Mouse (Mus musculus) small intestine, adult 2 months (tissue): ENCODE measurements around the gene Nmnat2. TPM values are rescaled to one million over a fixed set of nuclear protein-coding genes. Genes with fewer than 3 reads are reported as not detected.

Experiments used
- H3K27ac ChIP-seq: fragments of 200-500 bp; 2 replicates; pipeline ENCODE4 v1.5.1; 2012; ENCODE audit warnings: low read depth, low read length, control low read depth, inconsistent platforms; ENCODE audit not compliant: insufficient read depth
- H3K27me3 ChIP-seq: fragments of 200-500 bp; 2 replicates; pipeline ENCODE4 v1.6.1; 2012; ENCODE audit warnings: mild to moderate bottlenecking, moderate library complexity, low read length, inconsistent platforms; ENCODE audit not compliant: control insufficient read depth, insufficient read depth
- H3K36me3 ChIP-seq: fragments of 200-500 bp; 2 replicates; pipeline ENCODE4 v1.6.1; 2012; ENCODE audit warnings: mild to moderate bottlenecking, low read length, control low read depth, inconsistent platforms; ENCODE audit not compliant: control insufficient read depth, insufficient read depth
- H3K4me1 ChIP-seq: fragments of 200-500 bp; 2 replicates; pipeline ENCODE4 v1.6.1; 2012; ENCODE audit warnings: low read length, inconsistent platforms, mixed read lengths; ENCODE audit not compliant: control insufficient read depth, insufficient read depth, insufficient read length
- H3K4me3 ChIP-seq: fragments of 200-500 bp; 2 replicates; pipeline ENCODE4 v1.5.1; 2012; ENCODE audit warnings: low read depth, mild to moderate bottlenecking, control low read depth, inconsistent platforms, low read length, moderate library complexity
- CTCF ChIP-seq: fragments of 200-500 bp; IDR thresholded peaks from 2 replicates; pipeline ENCODE4 v1.5.1; 2012; ENCODE audit warnings: low read depth, mild to moderate bottlenecking, control low read depth, inconsistent platforms, low read length, moderate library complexity, mixed read lengths; ENCODE audit not compliant: insufficient replicate concordance, insufficient read length; ENCODE audit errors: extremely low read depth
- POLR2A ChIP-seq: fragments of 200-500 bp; IDR thresholded peaks from 2 replicates; pipeline ENCODE4 v1.6.1; 2012; ENCODE audit warnings: low read depth, mild to moderate bottlenecking, control low read depth, inconsistent platforms, low read length, moderate library complexity
- WGBS: fragments of 180-500 bp; shearing (Covaris S2); methylation state at CpG from one replicate; pipeline ENCODE4 v1.1.7; 2018; 5-methylcytosine and 5-hydroxymethylcytosine counted together
- polyA plus RNA-seq: library from polyadenylated mRNA; depleted of rRNA; stranded (reverse); fragments of >200 nt; gene quantifications from 2 replicates; pipeline ENCODE4 v1.2.3, GENCODE M21; 2012

The Nmnat2 gene
- polyA plus RNA-seq, 1 experiment, result 0.35 TPM

DNA sequence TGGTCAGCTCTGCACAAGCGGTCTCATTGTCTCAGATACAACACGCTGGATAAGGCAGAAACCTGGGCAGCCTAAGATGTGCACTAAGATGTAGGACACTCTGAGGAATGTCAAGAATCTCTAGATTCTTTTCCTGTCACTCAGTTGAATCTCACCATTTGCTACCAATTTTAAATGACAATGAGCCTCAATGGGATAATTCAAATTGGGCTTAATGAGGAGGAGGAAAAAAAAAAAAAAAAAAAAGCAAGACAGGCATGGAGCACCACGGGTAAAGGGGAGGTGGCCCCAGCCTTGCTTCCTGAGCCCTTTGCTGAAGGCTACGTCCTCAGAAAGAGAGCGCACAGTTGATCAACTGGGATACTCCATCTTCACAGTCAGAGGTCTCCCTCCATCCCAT, 138.4 kb downstream of the Nmnat2 start:
- Histone ChIP-seq H3K27ac (no peak overlapping the region), H3K36me3 (no peaks in the 10 kb centered on the region), H3K4me3 (no peak overlapping the region), H3K4me1 (no peaks in the 10 kb centered on the region), H3K27me3 (no peaks in the 10 kb centered on the region)
- no peak for TF ChIP-seq POLR2A
- TF ChIP-seq CTCF, result no peak
- WGBS, result 84% methylated on average over 5 of the region's 5 CpGs

DNA sequence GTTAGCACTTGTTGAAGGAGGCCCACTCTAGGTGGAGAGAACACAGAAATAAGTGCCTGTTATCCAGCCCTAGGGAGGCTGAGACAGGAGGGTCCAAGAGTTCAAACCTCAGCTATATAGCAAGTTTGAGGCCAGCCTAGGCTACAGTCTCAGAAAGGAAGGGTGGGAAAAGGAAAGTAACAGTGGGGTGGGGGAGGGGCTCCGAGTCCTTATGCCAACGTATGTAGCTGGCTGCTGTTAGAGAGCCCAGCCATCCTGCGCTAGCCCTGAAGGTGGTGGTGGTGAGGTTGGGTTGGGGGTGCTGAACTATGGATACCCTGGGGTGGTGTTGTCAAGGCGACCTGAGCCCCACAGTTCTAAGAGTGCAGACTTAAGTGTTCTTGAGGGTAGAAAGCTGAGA, 138.8 kb downstream of the Nmnat2 start:
- no peak overlapping the region for H3K27ac ChIP-seq

DNA sequence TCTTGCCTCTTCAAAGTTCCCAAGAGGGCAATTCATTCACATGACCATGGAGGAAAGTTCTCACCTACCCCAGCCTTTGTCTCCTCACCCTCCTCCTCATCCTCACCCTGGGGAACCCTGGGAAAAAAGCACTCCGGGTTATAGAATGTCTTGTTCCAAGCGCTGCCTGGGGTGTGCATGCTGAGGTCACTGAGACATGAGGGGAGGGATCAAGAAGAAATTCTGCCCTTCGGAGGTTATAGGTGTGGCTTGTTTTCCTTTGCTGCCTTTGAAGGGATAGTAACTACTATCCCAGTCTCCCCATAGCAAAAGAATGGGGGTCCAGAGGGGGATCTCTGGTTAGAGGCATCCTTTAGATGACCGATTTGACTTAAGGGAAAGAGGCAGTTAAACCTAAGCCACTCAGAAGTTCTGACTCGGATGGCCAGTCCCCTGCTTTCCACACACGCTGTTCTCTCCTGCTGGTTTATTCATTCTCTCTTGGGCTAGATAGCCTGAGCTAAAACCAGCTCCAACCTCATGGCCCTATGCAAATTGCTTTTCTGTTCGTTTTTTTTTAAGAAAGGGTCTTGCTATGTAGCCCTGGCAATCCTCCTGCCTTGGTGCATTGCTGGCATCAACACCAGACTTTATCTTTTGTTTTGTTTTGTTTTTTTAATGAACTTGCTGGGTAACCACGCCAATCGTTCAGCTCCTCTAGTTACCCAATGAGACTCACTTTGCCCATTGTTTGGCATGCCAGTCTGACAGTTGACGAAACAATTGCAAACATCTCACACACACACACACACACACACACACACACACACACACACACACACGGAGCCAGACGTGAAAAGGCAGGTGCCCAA, 139.7 kb downstream of the Nmnat2 start:
- Histone ChIP-seq H3K36me3 (no peaks in the 10 kb centered on the region), H3K27me3 (no peaks in the 10 kb centered on the region), H3K27ac (no peak overlapping the region), H3K4me3 (no peak overlapping the region), H3K4me1 (no peaks in the 10 kb centered on the region)
- TF ChIP-seq POLR2A, result no peak
- no peak for TF ChIP-seq CTCF
- WGBS, result 49% methylated on average over 12 of the region's 12 CpGs

More for the DNA sequence above, 138.8 kb downstream of the Nmnat2 start:
- Histone ChIP-seq H3K36me3 (no peaks in the 10 kb centered on the region), H3K27me3 (no peaks in the 10 kb centered on the region), H3K4me3 (no peak overlapping the region), H3K4me1 (no peaks in the 10 kb centered on the region)
- 84% methylated on average over 4 of the region's 4 CpGs for WGBS
- TF ChIP-seq POLR2A, result no peak
- TF ChIP-seq CTCF, result no peak

DNA sequence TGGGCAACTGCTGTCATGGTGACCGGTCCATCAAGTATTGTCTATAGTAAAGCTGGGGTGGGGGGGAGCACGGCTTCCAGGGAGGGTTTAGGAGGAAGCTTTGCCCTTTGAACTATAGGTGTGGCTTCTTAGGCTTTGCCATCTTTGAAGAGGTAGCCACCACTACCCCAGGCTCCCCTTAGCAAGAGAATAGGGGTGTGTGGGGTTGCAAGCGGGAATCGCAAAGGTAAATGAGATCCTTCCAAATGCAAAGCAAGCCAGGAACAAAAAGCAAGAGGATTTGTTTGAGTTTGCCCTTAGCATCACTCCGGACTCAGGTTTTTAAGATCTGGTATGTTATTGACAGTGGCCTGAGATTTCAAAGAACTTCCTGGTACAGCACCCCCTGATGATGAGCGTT, 140.5 kb downstream of the Nmnat2 start:
- TF ChIP-seq CTCF, result no peak
- TF ChIP-seq POLR2A, result no peak
- Histone ChIP-seq H3K27ac (no peak overlapping the region), H3K4me1 (no peaks in the 10 kb centered on the region), H3K36me3 (no peaks in the 10 kb centered on the region), H3K27me3 (no peaks in the 10 kb centered on the region), H3K4me3 (no peak overlapping the region)
- WGBS, result 80% methylated on average over 6 of the region's 6 CpGs

DNA sequence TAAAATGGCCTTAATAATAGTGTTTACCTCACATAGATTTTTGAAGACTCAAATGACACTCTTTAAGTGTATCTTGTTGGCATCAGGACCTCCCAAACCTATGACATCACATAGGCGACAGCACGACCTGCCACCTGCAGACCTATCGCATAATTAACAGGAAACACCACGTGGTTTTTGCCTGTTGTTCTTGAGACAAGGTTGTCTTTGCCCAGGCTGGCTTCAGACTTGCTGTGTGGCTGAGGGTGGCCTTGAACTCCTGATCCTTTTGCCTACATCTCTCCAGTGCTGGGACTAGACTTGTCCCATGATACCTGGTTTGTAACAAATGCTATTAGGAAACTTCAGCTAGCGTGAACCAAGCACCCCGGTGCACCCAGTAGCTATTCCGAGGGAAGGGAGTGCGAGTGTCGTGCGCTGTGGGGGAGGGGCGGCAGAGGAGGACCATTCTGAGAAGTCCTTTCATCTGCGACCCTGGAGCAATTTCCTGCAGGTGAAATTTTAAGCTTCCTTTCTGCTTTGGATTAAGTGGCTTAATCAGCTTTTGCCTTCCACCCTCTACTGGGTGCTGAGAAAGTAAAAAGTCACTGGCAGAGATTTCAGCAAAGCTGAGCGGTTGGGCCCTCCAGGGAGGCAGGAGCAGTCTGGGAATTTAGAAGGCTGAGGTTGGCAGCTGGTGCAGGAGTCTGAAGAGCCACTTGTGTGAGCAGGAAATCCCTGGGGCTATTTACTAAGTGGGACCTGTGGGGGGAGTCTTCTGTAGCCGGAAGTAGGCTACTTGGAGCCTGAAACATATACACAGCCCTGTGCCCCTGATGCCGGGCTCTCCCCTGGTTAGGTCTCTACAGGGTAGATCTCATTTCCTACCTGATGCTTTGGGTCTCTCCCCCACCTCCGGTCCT, 141.3 kb downstream of the Nmnat2 start:
- TF ChIP-seq CTCF (no peak), POLR2A (no peak)
- Histone ChIP-seq H3K27me3 (no peaks in the 10 kb centered on the region), H3K4me3 (no peak overlapping the region), H3K4me1 (no peaks in the 10 kb centered on the region), H3K27ac (no peak overlapping the region), H3K36me3 (no peaks in the 10 kb centered on the region)
- 55% methylated on average over 16 of the region's 16 CpGs for WGBS

DNA sequence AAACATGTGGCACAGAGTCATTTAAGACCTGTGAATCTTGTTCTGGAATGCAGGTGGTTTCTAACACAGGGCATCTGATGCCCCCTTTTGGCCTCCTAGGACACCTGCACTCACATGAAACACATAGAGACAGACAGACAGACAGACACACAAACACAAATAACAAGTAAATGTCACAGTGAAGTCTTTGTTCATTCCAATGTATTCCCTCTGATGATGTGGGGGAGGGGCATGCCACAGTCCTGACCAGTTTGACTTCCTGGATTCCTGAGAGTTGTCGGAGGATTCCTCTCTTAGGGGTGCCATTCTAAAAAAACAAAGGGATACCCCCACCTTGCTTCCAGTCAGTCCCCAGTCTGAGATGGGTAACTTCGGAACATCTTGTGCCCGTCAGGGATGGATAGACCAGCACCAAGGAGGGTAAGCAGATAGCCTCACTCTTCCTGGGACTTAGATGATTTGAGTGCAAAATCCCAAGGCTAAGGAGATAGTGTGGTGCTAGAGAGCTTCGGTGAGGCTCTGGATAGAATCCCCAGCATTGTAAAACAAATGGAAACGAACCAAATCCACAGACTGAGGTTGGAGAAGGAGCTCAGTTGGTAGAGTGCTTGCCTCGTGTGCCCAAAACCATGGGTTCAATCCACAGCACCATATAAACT, 142.4 kb downstream of the Nmnat2 start:
- H3K36me3 ChIP-seq, result no peaks in the 10 kb centered on the region
- H3K27me3 ChIP-seq, result no peaks in the 10 kb centered on the region
- TF ChIP-seq CTCF (no peak), POLR2A (no peak)
- H3K27ac ChIP-seq, result no peak overlapping the region
- no peak overlapping the region for H3K4me3 ChIP-seq
- H3K4me1 ChIP-seq, result no peaks in the 10 kb centered on the region
- WGBS, result 91% methylated on average over 6 of the region's 6 CpGs
